Mouse (Mus musculus): ENCODE measurements around the gene Vmn1r239-ps.
"Not testable (repeated sequence)": the region's sequence is repeated elsewhere in the genome, so short reads cannot be mapped to it uniquely, and the experiment has no call there.

The Vmn1r239-ps gene

GRCm38 (mm10) chrX:147453610-147454009 lies at the start of gene Vmn1r239-ps:
Gene Vmn1r239-ps, minus strand, starts transcription at chrX:147453710.
- DNase-seq = not testable (repeated sequence)

GRCm38 (mm10) chrX:147489551-147489950 lies 36.0 kb upstream of the Vmn1r239-ps start:
- no peak for DNase-seq

GRCm38 (mm10) chrX:147443386-147443785 lies 10.1 kb downstream of the Vmn1r239-ps start:
- no peak for DNase-seq

GRCm38 (mm10) chrX:147435400-147435799 lies 18.1 kb downstream of the Vmn1r239-ps start:
- DNase-seq = no peak

GRCm38 (mm10) chrX:147429753-147430152 lies 23.8 kb downstream of the Vmn1r239-ps start:
- no peak for DNase-seq

- no peak for DNase-seq
Measured at GRCm38 (mm10) chrX:147429129-147429528, 24.4 kb downstream of the Vmn1r239-ps start, which contains the start of gene Il13ra2. Gene Il13ra2, minus strand, starts transcription at chrX:147429192.
